Comparison of ENCODE assay signal across 17 mouse cellular contexts in the genomic region with DNA sequence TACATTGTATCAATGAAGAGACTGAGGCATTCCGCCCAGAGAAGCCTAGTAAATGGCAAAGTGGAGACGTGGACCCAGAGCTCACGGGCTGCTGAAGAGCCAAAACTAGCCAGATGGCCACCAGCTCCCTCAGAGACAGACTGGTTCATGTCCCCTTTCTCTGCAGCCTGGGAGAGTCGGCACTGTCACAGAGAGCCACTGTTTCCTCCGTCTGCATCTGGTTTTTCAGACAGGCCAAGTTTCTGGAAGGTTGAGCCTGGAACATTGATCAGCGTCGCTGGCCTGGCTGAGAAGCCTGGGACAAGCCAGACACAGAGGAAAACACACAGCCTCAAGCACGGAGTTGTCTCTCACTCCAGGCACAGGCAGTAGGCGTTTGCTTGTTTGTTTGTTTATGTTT.
DNase-seq lines count a peak whose midpoint lies in the region; ATAC-seq and TF ChIP-seq lines count a peak whose summit lies in the region.
"Had no signal": no experiment of that assay in that cellular context is flagged by ENCODE, and none has a peak within 500 bp of the region (broad histone marks: within the 10 kb centered on the region; RNA-seq: fewer than 3 reads in every experiment).

No protein-coding gene starts in this region.

- peak overlapping the region; percentile 1; the same call in 1 of the 2 replicates for H3K27ac ChIP-seq in stomach, embryonic 14.5 days (ENCODE audit: low read length)
- no peak overlapping the region for H3K27ac ChIP-seq in stomach, postnatal 0 days (replicated peaks)
- peak overlapping the region; percentile 38; the same call in 1 of the 2 replicates for H3K27ac ChIP-seq in limb, embryonic 15.5 days
- H3K27ac ChIP-seq: forebrain, embryonic 13.5 days; limb, embryonic 13.5 days; midbrain, embryonic 15.5 days; neural tube, embryonic 12.5 days had no signal

- peak; percentile 34 to 55 for DNase-seq in heart, adult 18-20 months
- no peak for DNase-seq in heart, postnatal 4 days
- peak; percentile 25 to 34 for DNase-seq in left cerebral cortex, postnatal 14 days (ENCODE audit: low spot score in 2 of 2)
- no peak for DNase-seq in left cerebral cortex, adult 18-20 months (ENCODE audit: low spot score in 2 of 2)
- DNase-seq in stomach, postnatal 0 days (ENCODE audit: low spot score), result no peak
- no peak for DNase-seq in c-Kit-positive CD71-positive TER-119-positive erythroid progenitor cells, embryonic 14.5 days (ENCODE audit: low spot score)
- DNase-seq: adrenal gland, postnatal 14 days; gastrocnemius, postnatal 14 days; kidney, adult 8-10 months; lung, adult 18-20 months; thymus, postnatal 4 days had no signal

- H3K36me3 ChIP-seq in stomach, embryonic 14.5 days (ENCODE audit: control insufficient read depth, insufficient read depth, low read length), result no peaks in the 10 kb centered on the region
- H3K36me3 ChIP-seq in stomach, postnatal 0 days (ENCODE audit: control insufficient read depth, insufficient read depth, low read length), result no peaks in the 10 kb centered on the region
- H3K36me3 ChIP-seq in limb, embryonic 15.5 days, result no peaks in the 10 kb centered on the region
- H3K36me3 ChIP-seq: limb, embryonic 13.5 days; midbrain, embryonic 15.5 days; neural tube, embryonic 12.5 days had no signal

- intact Hi-C loops in left cerebral cortex, postnatal 14 days (cut with DNase I), result no loop called here

- WGBS in stomach, embryonic 14.5 days, result 58% methylated on average over 9 of the region's 9 CpGs
- 58% methylated on average over 9 of the region's 9 CpGs for WGBS in stomach, postnatal 0 days
- WGBS in limb, embryonic 15.5 days, result 53% methylated on average over 9 of the region's 9 CpGs

- H3K9ac ChIP-seq in stomach, embryonic 14.5 days (replicated peaks; ENCODE audit: low read depth, low read length), result no peak overlapping the region
- H3K9ac ChIP-seq in stomach, postnatal 0 days (ENCODE audit: low read length), result no peak overlapping the region
- H3K9ac ChIP-seq in limb, embryonic 15.5 days, result no peak overlapping the region
- H3K9ac ChIP-seq: forebrain, embryonic 13.5 days; limb, embryonic 13.5 days; midbrain, embryonic 15.5 days; neural tube, embryonic 12.5 days had no signal

- TF ChIP-seq CTCF in stomach, postnatal 0 days (IDR thresholded peaks at IDR 0.05; ENCODE audit: low read depth), result no peak

- no peak overlapping the region for H3K4me3 ChIP-seq in stomach, embryonic 14.5 days (ENCODE audit: low read depth, low read length)
- H3K4me3 ChIP-seq in stomach, postnatal 0 days (ENCODE audit: low read depth, low read length), result no peak overlapping the region
- no peak overlapping the region for H3K4me3 ChIP-seq in limb, embryonic 15.5 days
- H3K4me3 ChIP-seq: forebrain, embryonic 13.5 days; limb, embryonic 13.5 days; midbrain, embryonic 15.5 days; neural tube, embryonic 12.5 days had no signal

- H3K4me2 ChIP-seq in stomach, embryonic 14.5 days (replicated peaks; ENCODE audit: low read depth, low read length), result no peak overlapping the region
- H3K4me2 ChIP-seq in stomach, postnatal 0 days (replicated peaks; ENCODE audit: low read depth), result no peak overlapping the region
- H3K4me2 ChIP-seq in limb, embryonic 15.5 days, result no peak overlapping the region
- H3K4me2 ChIP-seq: forebrain, embryonic 13.5 days; limb, embryonic 13.5 days; midbrain, embryonic 15.5 days; neural tube, embryonic 12.5 days had no signal

- H3K27me3 ChIP-seq in stomach, embryonic 14.5 days (ENCODE audit: control insufficient read depth, insufficient read depth, low read length), result no peaks in the 10 kb centered on the region
- H3K27me3 ChIP-seq in stomach, postnatal 0 days (ENCODE audit: control insufficient read depth, insufficient read depth, low read length), result no peaks in the 10 kb centered on the region
- H3K27me3 ChIP-seq in limb, embryonic 15.5 days, result no peaks in the 10 kb centered on the region
- H3K27me3 ChIP-seq: forebrain, embryonic 13.5 days; limb, embryonic 13.5 days; midbrain, embryonic 15.5 days; neural tube, embryonic 12.5 days had no signal

- no peak for ATAC-seq in stomach, embryonic 14.5 days (ENCODE audit: insufficient number of reproducible peaks, insufficient read depth, low FRiP score, low read depth)
- ATAC-seq in stomach, postnatal 0 days (ENCODE audit: low FRiP score, low TSS enrichment), result no peak
- no peak for ATAC-seq in limb, embryonic 15.5 days (ENCODE audit: insufficient number of reproducible peaks, low FRiP score, low TSS enrichment, low read depth)
- ATAC-seq: forebrain, embryonic 13.5 days; midbrain, embryonic 15.5 days had no signal

- no peak for TF ChIP-seq EP300 in stomach, postnatal 0 days (optimal IDR thresholded peaks at IDR 0.05)

- H3K9me3 ChIP-seq in stomach, embryonic 14.5 days (ENCODE audit: control insufficient read depth, low read depth, low read length), result no peaks in the 10 kb centered on the region
- no peaks in the 10 kb centered on the region for H3K9me3 ChIP-seq in stomach, postnatal 0 days (ENCODE audit: control insufficient read depth, low read length)
- H3K9me3 ChIP-seq in limb, embryonic 15.5 days, result no peaks in the 10 kb centered on the region
- H3K9me3 ChIP-seq: forebrain, embryonic 13.5 days; limb, embryonic 13.5 days; midbrain, embryonic 15.5 days; neural tube, embryonic 12.5 days had no signal

- H3K4me1 ChIP-seq in stomach, embryonic 14.5 days (ENCODE audit: control insufficient read depth, insufficient read depth, low read length), result peaks cover 6% of the 10 kb centered on the region; the same call in 1 of the 2 replicates
- no peaks in the 10 kb centered on the region for H3K4me1 ChIP-seq in stomach, postnatal 0 days (replicated peaks; ENCODE audit: control insufficient read depth, insufficient read depth)
- H3K4me1 ChIP-seq in limb, embryonic 15.5 days, result peaks cover 9% of the 10 kb centered on the region; the same call in 1 of the 2 replicates
- H3K4me1 ChIP-seq: forebrain, embryonic 13.5 days had no signal

Comparison
In these comparisons a context has a peak if more than half of its experiments do, and no peak if none do; other contexts are left out.
1. DNase-seq: peak in heart, adult 18-20 months (2 of 2) and left cerebral cortex, postnatal 14 days (2 of 2); none in heart, postnatal 4 days (single experiment), left cerebral cortex, adult 18-20 months (0 of 2), stomach, postnatal 0 days (single experiment) and c-Kit-positive CD71-positive TER-119-positive erythroid progenitor cells, embryonic 14.5 days (single experiment).